Mouse (Mus musculus) liver, adult 2 months (tissue): Measurements from ENCODE around the gene Ilk.

Source experiments
- CTCF ChIP-seq: fragments of 200-500 bp; IDR thresholded peaks from 2 replicates; pipeline ENCODE4 v1.5.1; 2011; ENCODE audit warnings: low read depth, low read length, control low read depth
- POLR2A ChIP-seq: fragments of 200-500 bp; IDR thresholded peaks from 2 replicates; pipeline ENCODE4 v1.6.1; 2011; ENCODE audit warnings: low read length, control low read depth; ENCODE audit not compliant: insufficient read depth; ENCODE audit errors: extremely low read depth

DNA sequence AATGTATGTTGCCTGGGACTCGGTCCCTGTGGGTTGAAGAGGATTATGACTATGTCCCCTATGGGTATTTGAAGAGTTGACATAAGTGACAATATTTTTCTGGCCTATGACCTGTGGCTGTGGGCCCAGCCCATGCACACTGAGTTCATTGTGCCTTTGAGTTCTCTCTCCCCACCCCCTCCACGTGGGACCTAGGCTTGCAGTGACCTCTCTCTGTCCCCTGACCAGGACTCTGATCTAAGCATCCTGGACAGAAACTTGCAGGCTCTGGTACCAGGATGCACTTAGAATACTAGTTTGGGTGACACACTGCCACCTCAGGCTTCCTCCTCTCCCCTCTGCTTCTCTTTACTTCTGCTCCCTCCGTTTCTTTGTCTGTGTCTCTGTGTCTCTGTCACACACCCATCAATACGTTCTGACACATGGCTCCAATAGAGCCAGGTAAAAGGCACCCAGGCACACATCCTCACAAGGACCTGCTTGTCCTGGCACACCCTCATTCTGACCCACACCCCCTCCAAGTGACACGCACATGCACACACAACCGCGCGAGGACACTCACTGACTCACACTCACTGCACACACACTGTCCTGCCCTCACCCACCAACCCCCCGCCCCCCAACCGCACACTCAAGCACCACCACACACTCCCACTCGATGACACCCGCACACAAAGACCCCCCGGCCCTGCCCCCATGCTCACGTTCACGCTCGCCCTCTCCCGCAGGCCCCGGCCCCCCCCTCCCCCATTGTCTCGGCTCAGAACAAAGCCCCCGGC, 50.3 kb downstream of the Ilk start:
- TF ChIP-seq CTCF (no peak), POLR2A (no peak)
